Mouse (Mus musculus) right cerebral cortex, adult 2 months (tissue): Measurements from ENCODE around the gene Nkapl.

Source experiments
- DNase-seq, 2 experiments: peaks; one replicate each; pipeline ENCODE4 v3.0.0; 2021 to 2022; ENCODE audit warnings: low spot score in 2 of 2

The Nkapl gene

GRCm38 (mm10) chr13:21435476-21435875 lies 32.8 kb downstream of the Nkapl start:
- no peak for DNase-seq

- no peak for DNase-seq
These were observed 40.7 kb downstream of the Nkapl start for GRCm38 (mm10) chr13:21427631-21428030.

DNA sequence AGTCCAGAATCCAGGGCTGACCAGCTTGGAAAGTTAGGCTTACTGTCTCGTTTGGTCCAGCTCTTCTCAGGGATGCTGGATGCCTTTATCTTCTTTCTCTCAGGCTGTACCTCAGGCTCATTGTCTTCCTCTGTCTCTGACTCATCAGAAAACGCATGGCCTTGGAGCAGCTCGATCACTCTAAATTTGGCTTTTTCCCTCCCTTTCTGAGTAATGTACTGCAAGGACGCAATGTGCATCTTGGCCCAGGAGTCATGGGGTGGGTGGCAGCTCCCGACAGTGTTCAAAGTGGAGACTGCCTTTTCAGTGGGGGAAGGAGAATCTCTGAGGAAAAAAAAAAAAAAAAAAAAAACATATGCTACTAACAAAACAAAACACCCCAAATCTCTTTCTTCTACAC lies 45.0 kb downstream of the Nkapl start:
- DNase-seq, result no peak

DNA sequence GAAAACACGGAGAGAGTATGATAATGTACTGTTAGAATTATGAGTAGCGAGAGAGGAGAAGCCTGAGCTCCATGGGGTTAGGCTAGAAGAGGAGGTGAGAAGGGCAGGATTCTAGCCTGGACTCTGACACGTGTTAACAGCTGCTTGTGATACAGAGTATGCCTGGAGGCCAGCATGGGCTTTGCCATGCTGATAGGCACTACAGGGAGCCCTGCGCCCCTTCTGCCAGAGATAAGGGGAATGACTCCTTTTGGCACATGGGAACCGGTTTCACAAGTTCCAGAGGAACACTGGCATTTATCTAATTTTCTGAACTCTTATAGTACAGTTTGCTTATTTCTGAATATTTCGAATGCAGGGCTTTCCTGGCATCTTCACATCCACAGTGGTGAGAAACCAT lies 49.4 kb downstream of the Nkapl start:
- DNase-seq, result no peak

GRCm38 (mm10) chr13:21417298-21418010 lies 50.9 kb downstream of the Nkapl start:
- no peak for DNase-seq
